Mouse (Mus musculus) E14TG2a.4 (cell line): ENCODE measurements around the gene Dock4.

Experiments
- H3K27me3 ChIP-seq: 2 replicates; pipeline ENCODE4 v1.6.1; 2014; ENCODE audit warnings: low read length, control low read depth; ENCODE audit not compliant: insufficient read depth
- H3K36me3 ChIP-seq: 2 replicates; pipeline ENCODE4 v1.6.1; 2014; ENCODE audit warnings: low read length, control low read depth; ENCODE audit not compliant: insufficient read depth
- H3K4me1 ChIP-seq: replicated peaks from 2 replicates; pipeline ENCODE4 v1.6.1; 2014; ENCODE audit warnings: low read depth, low read length, control low read depth
- H3K4me3 ChIP-seq: replicated peaks from 2 replicates; pipeline ENCODE4 v1.5.1; 2014; ENCODE audit warnings: mild to moderate bottlenecking, low read length
- H3K9me3 ChIP-seq: 2 replicates; pipeline ENCODE4 v1.6.1; 2014; ENCODE audit warnings: low read length, control low read depth
- CTCF ChIP-seq: conservative IDR thresholded peaks from 2 replicates; pipeline ENCODE4 v1.5.1; 2014; ENCODE audit warnings: low read length
- NANOG ChIP-seq: IDR thresholded peaks from 2 replicates; pipeline ENCODE4 v1.6.1; 2014; ENCODE audit warnings: borderline replicate concordance, low read length, mixed read lengths
- POU5F1 ChIP-seq: IDR thresholded peaks from 2 replicates; pipeline ENCODE4 v1.6.1; 2014; ENCODE audit warnings: low read length, borderline replicate concordance

Gene Dock4

DNA sequence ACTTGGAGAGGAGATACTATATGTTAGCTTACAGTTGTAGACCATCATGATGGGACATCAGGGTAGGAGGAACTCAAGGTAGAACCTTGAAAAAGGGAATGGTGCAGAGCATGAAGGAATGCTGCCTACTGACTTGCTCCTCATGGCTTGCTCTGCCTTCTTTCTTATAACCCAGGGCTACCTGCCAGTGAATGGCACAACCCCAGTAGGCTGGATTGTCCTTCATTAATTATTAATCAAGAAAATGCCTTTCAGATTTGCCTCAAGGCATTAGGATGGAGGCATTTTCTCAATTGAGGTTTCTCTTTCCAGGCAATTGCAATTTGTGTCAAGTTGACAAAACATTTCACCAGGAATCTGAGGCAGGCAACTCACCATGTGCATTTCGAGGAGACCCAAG is 92.1 kb downstream of the Dock4 start:
- TF ChIP-seq CTCF (no peak), POU5F1 (no peak), NANOG (no peak)
- Histone ChIP-seq H3K9me3 (no peaks in the 10 kb centered on the region), H3K27me3 (no peaks in the 10 kb centered on the region), H3K4me3 (no peak overlapping the region), H3K4me1 (peaks cover 13% of the 10 kb centered on the region), H3K36me3 (no peaks in the 10 kb centered on the region)

DNA sequence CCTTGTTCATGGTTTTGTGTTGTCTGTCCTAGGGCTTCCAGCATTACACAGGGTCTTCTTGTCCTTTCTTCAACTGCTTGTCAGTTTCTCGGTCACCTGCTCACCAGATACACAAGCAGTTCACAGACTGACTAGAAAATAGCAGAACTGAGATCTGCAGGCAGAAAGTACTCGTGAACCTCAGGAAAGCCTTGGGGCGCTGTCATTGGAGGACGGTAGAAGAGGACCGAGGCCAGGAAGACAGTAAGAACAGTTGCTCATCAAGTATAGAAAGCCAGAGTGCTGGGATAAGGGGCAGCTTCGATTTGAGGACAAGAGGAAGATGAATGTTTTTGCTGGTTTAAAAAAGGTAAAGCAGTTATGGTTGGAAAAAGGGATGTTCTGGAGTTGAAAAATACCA is 92.6 kb downstream of the Dock4 start:
- Histone ChIP-seq H3K27me3 (no peaks in the 10 kb centered on the region), H3K36me3 (no peaks in the 10 kb centered on the region), H3K4me1 (peaks cover 9% of the 10 kb centered on the region), H3K9me3 (no peaks in the 10 kb centered on the region), H3K4me3 (no peak overlapping the region)
- TF ChIP-seq NANOG: no peak
- TF ChIP-seq POU5F1: no peak
- no peak for TF ChIP-seq CTCF

DNA sequence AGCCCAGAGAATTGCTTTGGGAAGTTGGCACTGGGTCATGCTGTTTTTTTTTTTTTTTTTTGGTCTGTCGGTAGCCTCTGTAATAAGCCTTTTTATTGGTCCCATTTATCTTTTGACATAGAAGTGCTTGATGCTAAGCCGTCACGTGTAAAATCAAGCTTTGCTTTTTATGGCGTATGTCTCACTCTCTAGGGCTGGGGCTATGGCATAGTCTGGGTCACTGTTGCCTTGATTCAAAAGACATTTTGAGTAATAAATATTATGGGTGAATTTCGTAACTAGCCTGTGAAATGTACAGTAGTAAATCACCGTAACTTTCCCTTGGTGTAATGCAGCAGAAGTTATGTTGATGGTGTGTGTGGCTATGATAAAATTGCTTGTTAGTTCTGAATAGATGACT is 93.0 kb downstream of the Dock4 start:
- Histone ChIP-seq H3K36me3 (no peaks in the 10 kb centered on the region), H3K9me3 (no peaks in the 10 kb centered on the region), H3K4me1 (peaks cover 9% of the 10 kb centered on the region), H3K4me3 (no peak overlapping the region), H3K27me3 (no peaks in the 10 kb centered on the region)
- TF ChIP-seq POU5F1 (no peak), CTCF (no peak), NANOG (no peak)

DNA sequence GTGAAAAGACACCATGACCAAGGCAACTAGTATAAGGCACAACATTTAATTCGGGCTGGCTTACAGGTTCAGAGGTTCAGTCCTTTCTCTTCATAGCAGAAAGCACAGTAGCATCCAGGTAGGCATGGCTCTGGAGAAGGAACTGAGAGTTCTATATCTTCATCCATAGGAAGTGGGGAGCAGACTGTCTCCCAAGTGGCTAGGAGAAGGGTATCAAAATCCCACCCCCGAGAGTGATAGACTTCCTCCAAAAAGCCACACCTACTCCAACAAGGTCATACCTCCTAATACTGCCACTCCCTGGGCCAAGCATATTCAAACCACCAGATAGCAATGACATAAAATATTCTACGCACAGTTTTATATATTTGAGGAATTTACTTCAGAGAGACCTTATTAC is 98.5 kb downstream of the Dock4 start:
- no peaks in the 10 kb centered on the region for H3K27me3 ChIP-seq
- no peaks in the 10 kb centered on the region for H3K9me3 ChIP-seq
- no peak overlapping the region for H3K4me3 ChIP-seq
- no peaks in the 10 kb centered on the region for H3K36me3 ChIP-seq
- 0 out of 2 replicates have a peak, but pooled peaks cover 6% of the 10 kb centered on the region for H3K4me1 ChIP-seq
- TF ChIP-seq NANOG (no peak), POU5F1 (no peak), CTCF (no peak)

DNA sequence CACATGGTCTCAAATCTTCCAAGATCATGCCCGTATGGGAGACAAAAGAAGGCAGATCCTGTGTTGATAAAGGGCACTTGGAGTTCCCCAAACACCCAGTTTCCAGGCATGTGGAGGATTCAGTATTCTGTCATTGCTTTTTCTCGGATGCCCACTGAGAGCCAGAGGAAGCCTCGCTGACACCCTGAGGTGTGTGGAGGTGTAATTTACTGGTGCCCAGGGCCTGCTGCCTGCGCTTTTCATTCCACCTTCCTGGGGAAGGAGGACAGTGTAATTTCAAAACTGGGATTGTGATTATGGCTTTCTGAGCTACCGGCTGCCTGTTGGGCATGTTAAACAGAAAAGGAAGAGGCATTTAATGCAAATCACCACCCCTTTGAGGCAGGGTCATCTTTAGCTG is 101.1 kb downstream of the Dock4 start:
- no peak for TF ChIP-seq POU5F1
- no peak for TF ChIP-seq CTCF
- no peak for TF ChIP-seq NANOG
- Histone ChIP-seq H3K36me3 (no peaks in the 10 kb centered on the region), H3K4me1 (0 out of 2 replicates have a peak, but pooled peaks cover 6% of the 10 kb centered on the region), H3K4me3 (no peak overlapping the region), H3K9me3 (no peaks in the 10 kb centered on the region), H3K27me3 (no peaks in the 10 kb centered on the region)

DNA sequence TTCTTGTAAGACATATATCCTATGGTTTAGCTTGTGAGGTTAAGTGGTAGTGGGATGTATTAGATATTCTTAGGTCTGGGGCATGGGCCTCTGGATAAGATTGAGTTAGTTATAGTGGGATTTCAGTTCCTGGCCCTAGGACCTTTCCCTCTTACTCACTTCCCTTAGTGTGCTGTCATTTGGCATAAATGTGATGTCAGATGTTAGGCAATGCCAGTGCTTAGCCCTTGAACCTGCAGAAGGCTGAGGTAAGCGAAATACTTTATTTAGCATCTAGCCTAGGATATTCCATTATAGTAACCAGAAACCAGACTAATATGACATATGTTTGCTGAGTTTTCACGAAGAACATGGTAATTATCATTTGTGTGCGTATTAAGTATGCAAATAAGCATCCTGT is 105.6 kb downstream of the Dock4 start:
- no peaks in the 10 kb centered on the region for H3K36me3 ChIP-seq
- TF ChIP-seq POU5F1 (no peak), CTCF (no peak), NANOG (no peak)
- 0 out of 2 replicates have a peak, but pooled peaks cover 6% of the 10 kb centered on the region for H3K4me1 ChIP-seq
- H3K9me3 ChIP-seq: no peaks in the 10 kb centered on the region
- no peaks in the 10 kb centered on the region for H3K27me3 ChIP-seq
- no peak overlapping the region for H3K4me3 ChIP-seq

DNA sequence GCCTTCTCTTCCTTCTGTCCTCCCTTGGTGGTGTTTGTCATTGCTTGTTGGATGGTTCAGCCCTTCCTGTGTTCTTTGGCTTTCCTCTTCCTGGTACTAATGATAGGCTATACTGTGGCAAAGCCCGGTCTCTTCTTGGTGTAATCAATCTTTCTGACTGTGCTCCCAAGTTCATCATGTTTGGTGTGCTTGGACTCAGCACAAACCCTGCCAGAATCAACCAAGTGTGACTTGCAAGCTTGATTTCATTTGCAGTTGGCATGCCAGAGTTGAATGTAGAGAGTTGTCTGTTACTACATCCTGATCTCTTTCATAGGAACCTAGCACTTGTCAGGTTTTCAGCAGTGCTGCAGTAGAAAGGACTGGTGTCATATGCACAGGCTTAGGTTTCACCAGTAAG is 106.4 kb downstream of the Dock4 start:
- no peaks in the 10 kb centered on the region for H3K9me3 ChIP-seq

DNA sequence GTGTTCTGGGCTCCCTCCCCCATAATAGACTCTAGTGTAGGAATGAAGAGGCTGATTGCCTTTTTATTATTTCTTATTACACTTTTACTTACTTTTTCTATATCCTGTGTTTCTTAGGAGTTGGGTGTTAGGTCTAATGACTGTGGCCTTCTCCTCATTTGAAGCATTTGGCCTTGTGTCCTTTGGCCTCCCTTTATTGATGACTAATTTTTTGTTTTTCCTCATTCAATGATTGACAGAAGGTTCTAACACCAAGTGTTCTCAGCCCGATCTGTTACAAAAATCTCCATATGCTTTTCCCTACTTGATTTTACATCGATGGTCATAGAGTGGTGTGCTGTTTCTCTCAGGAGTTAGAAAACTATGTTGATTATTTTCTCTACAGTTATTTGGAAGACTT is 108.2 kb downstream of the Dock4 start:
- TF ChIP-seq POU5F1: no peak
- no peak for TF ChIP-seq CTCF
- TF ChIP-seq NANOG: no peak
- Histone ChIP-seq H3K9me3 (no peaks in the 10 kb centered on the region), H3K4me3 (no peak overlapping the region), H3K4me1 (no peaks in the 10 kb centered on the region), H3K27me3 (no peaks in the 10 kb centered on the region), H3K36me3 (no peaks in the 10 kb centered on the region)

More for the DNA sequence above, 106.4 kb downstream of the Dock4 start:
- 0 out of 2 replicates have a peak, but pooled peaks cover under 1% of the 10 kb centered on the region for H3K4me1 ChIP-seq
- H3K27me3 ChIP-seq: no peaks in the 10 kb centered on the region
- no peak overlapping the region for H3K4me3 ChIP-seq
- H3K36me3 ChIP-seq: no peaks in the 10 kb centered on the region
- TF ChIP-seq NANOG (no peak), POU5F1 (no peak), CTCF (no peak)

DNA sequence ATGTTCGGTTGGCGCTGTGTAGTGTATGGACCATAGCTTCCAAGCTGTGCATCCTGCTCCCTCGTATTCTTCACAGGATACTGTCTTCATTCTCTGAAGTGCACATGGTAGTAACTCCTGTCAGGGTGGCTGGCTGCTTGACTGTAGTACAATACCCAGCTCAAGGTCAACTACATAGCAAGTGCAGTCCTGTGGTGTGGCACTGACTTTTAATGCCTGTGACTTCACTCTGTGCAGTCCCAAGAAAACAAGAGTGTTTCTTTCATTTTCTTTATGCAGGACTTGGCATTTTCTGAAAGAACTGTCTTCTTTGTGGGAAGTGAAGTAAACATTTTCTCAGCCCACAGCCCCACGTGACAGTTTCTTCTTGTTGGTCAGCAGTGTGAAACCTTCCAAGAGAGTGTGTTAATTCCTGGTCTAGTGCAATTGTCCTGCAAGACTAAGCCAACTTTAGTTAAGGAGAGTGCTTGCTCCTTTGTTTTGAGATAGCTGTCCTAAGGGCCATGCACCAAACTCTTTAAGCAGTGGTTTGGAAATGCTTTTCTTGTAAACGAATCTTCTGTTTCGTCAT is 109.3 kb downstream of the Dock4 start:
- no peak overlapping the region for H3K4me3 ChIP-seq
- no peaks in the 10 kb centered on the region for H3K9me3 ChIP-seq
- no peaks in the 10 kb centered on the region for H3K4me1 ChIP-seq
- no peaks in the 10 kb centered on the region for H3K36me3 ChIP-seq
- no peak for TF ChIP-seq POU5F1
- TF ChIP-seq NANOG: no peak
- TF ChIP-seq CTCF: no peak
- no peaks in the 10 kb centered on the region for H3K27me3 ChIP-seq
